Mouse (Mus musculus): Measurements from ENCODE around the gene Plxna4.

DNA sequence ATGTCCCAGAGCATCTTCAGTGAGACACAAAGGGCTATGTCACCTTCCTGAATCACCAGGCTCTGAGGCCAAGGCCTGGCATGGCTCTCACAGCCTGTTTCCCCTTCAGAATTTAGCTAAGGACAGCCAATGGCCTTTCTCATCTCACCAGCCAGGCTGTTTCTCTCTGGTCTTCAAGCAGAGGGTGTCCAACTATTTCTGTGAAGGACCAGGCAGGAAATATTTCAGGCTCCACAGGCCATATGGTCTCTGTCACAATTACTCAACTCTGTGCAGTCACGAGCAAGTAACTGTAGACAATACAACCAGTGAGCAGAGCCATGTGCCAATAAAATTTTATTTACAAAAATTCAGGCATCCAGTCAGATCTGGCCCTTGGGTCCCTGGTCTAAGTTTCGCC is 388.4 kb downstream of the Plxna4 start:
- TF ChIP-seq CTCF (IDR thresholded peaks at IDR 0.05; ENCODE audit: extremely low read depth, insufficient read length, insufficient replicate concordance, low read depth, low read length) = no peak
- no peak for TF ChIP-seq POLR2A (IDR thresholded peaks at IDR 0.05; ENCODE audit: low read depth, low read length)
